Mouse (Mus musculus) frontal cortex, postnatal 14 days (tissue): ENCODE measurements at regions not wholly inside any gene's neighbourhood (a gene's known extent, or its start where the extent isn't known, plus 50 kb on each side); places are given as distances from the start of the nearest gene placed in this dataset.

Experiments
- DNase-seq, 2 experiments: peaks; one replicate each; pipeline ENCODE4 v3.0.0; 2022; ENCODE audit warnings: low spot score in 2 of 2

DNA sequence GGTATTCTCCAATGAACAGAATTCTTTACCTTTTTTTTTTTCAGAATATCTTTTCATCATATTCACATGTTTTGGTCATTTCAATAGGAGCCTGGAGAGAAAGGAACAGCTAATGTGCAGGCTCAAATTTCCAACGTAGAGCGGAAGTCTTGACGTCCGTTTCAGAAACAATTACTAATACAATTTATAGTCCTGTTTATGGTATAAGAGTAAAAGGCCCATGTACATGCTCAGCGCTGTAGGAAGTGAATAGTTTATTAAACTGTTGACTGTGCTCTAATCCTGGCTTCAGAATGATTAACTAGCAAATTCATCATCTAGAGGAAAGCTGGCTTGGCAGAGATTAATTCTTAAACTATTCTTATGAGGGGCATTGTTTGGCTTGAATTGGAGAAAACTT, 142.1 kb downstream of the Pik3r1 start:
- DNase-seq, result no peak

GRCm38 (mm10) chr13:101624179-101624581, 143.8 kb downstream of the Pik3r1 start:
- DNase-seq, result no peak

DNA sequence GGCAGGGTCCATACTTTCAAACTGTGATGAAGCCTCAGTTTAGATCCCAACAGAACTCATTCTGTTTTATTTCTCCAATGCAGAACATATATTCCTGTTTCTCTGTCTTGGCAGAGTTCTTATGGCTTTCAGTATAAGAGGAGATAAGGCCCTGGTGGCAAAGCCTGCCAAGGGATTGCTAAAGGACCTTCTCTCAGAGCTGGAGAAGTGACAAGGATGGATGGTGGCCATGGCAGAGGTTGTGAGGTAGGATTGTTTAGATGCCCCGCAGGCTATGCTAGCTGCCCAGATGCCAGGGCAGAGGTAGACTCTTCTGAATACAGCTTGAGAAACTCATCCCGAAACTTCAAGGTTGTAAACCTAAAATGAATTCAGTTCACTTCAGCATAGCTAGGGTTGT, 145.4 kb downstream of the Pik3r1 start:
- DNase-seq, result no peak

- no peak for DNase-seq
Measured at GRCm38 (mm10) chr13:101620660-101621059, 147.4 kb downstream of the Pik3r1 start.

- no peak for DNase-seq
Measured at GRCm38 (mm10) chr13:101619154-101619553, 148.9 kb downstream of the Pik3r1 start.

DNA sequence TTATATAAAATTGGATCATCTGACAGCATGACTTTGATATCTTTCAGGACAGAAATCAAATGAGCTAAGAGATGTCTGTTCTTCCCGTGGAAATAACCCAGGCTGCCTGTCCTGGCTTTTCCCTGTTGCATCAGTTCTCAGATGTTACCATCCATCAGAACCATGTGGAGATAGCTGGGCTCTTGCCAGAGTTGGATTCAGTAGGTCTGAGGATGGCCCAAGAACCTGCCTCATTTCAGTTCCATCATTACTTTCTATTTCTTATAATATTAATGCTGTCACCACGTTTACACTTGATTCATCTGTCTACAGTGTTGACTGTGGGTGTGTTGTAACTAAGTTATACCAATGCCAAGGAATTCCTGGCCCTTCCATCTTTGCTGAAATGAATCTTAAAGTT, 155.2 kb downstream of the Pik3r1 start:
- DNase-seq, result no peak

DNA sequence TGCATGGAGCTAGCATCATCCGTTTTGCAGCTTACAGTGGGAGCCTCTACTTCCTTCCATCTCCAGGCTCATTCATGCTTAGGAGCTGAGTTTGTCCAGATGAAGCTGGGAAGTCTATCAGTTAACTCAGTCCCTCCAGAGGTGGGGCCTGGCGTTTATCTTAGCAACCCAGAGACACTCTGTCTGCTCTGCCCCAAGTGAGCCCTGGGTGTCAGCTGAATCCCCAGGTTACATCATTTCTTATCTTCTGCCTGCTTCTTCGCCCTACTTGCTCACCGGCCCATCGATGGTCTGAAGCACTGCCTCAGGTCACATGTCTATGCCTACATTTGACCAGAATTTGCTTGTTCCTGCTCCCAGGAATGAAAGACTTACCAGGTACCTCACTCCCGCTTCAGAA, 156.3 kb downstream of the Pik3r1 start:
- DNase-seq, result no peak

GRCm38 (mm10) chr13:101606184-101606730, 161.8 kb downstream of the Pik3r1 start:
- DNase-seq, result no peak

DNA sequence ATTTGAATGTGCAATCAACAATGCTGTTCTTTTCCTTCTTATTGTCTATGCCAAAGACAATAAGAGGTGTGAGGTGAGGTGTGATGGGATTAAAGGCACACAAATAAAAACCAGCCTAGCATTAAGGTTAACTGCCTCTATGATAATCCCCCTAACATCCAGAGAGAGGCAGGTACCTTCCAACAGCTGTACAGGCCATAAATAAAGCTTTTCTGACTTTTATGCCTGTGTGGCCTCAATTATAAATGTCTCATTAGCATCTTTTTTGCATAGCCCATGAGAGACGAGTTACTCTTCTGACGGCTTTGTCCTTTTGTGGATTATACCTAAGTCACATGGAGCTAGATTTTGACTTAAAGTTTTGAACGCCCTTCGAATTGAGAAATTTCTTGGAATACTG, 162.3 kb downstream of the Pik3r1 start:
- DNase-seq, result no peak

- DNase-seq, result no peak
Measured at GRCm38 (mm10) chr13:101605051-101605450, 163.0 kb downstream of the Pik3r1 start.

DNA sequence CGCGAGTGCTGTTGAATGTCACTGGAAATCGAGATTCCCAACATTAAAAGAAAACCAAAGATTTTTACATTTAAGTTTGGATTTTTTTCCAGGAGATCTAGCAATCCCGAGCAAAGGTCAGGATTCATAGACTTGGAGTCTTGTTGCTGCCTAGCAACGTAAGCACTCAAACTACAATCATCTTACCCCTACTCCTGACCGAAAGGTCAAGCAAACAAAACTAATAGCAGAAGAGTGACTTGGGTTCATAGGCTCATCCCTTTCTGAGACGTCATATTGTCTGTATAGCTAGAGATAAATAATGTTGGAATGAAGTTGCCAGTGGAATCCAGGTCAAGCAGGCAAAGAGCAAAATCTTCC, 169.9 kb downstream of the Pik3r1 start:
- no peak for DNase-seq

GRCm38 (mm10) chr13:101597243-101598125, 170.5 kb downstream of the Pik3r1 start:
- no peak for DNase-seq

GRCm38 (mm10) chr13:101594511-101595175, 173.4 kb downstream of the Pik3r1 start:
- DNase-seq, result no peak

- no peak for DNase-seq
Measured at GRCm38 (mm10) chr13:101592355-101592754, 175.7 kb downstream of the Pik3r1 start.

DNA sequence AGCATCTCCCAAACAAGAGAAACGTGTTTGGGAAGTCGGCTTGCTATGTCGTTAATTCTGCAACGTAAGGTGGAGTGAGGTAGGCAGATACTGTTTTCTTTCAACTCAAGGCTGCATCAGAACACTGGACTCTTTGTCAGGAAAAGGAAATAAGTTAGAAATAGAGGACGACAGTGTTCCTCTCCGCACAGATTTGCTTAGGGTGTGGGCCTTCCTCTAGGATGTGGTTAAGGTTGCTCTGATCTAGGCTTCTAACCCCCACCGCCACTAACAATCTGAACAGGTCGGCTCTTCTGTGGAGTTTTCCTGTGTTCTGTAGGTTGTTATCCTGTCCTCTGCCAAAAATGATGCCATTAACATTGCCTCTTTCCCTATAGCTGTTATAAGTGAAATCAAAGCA, 179.1 kb downstream of the Pik3r1 start:
- no peak for DNase-seq

GRCm38 (mm10) chr13:101586787-101587186, 181.2 kb downstream of the Pik3r1 start:
- DNase-seq, result no peak

GRCm38 (mm10) chr13:101576481-101576880, 191.5 kb downstream of the Pik3r1 start:
- DNase-seq, result no peak

- DNase-seq, result no peak
Measured at GRCm38 (mm10) chr13:101572809-101573590, 195.0 kb downstream of the Pik3r1 start.

GRCm38 (mm10) chr13:101572246-101572645, 195.8 kb downstream of the Pik3r1 start:
- no peak for DNase-seq

- no peak for DNase-seq
Measured at GRCm38 (mm10) chr13:101570034-101570433, 198.0 kb downstream of the Pik3r1 start.

DNA sequence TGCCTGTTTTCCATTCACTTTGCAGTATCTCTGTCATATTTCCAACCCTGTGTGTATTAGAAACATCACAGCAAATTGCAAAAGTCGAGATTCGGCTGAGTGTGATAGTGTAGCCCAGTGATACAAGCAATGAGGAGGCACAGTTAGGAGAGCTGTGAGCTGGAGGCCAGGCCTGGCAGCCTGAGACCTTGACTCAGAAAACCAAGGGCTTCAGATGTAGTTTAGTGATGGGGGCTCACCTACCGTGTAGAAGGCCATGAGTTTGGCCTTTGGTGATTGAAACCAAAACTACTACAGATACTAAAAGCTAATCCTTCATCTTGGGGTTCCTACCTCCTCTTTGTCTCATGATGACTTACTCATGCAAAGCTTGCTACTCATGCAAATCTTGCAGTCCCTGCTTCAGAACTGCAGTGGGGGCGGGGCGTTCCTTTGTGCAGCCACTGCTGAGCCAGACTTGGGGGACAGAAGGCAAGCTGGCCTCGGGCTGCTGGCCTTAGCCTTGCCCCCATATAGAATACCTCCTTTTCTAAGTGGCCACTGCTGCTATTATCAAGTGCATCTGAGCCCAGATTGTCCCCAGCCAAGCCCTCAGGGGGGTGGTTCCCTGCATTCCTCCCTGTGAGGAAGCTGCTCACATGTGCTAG, 198.9 kb downstream of the Pik3r1 start:
- no peak for DNase-seq

DNA sequence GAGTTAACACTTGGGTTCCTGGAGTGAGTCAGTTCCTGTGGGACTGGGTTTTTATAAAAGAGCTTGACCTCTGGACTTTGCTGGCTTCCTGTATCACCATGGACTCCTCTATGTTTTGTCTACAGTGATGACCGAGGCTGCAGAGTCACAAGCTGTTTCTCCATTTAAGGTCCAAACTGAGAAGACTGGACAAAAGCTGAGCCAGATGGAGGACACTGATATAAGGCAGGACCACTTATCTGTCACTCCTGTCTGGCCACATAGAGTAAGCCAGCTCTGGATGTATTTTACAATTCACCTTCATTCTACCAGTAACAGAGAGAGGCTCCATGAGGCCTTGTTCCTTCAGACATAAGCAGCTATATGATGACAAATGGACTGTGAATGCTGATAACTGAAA, 202.7 kb downstream of the Pik3r1 start:
- DNase-seq, result no peak
